Mouse (Mus musculus) left cerebral cortex, adult 2 months (tissue): ENCODE results near the gene 1700030J22Rik. TPM values are rescaled to one million over a fixed set of nuclear protein-coding genes. Genes with fewer than 3 reads are reported as not detected.

Experiments
- DNase-seq, 2 experiments: peaks; one replicate each; pipeline ENCODE4 v3.0.0; 2021 to 2022; ENCODE audit warnings: low spot score in 2 of 2, mixed read lengths in 1 of 2; ENCODE audit errors: extremely low spot score in 1 of 2
- H3K27ac ChIP-seq: fragments of 200-600 bp; 2 replicates; pipeline ENCODE4 v1.8.1; 2022
- H3K4me3 ChIP-seq: fragments of 200-600 bp; 2 replicates; pipeline ENCODE4 v1.8.1; 2022
- CTCF ChIP-seq: fragments of 200-600 bp; IDR thresholded peaks from 2 replicates; pipeline ENCODE4 v1.8.1; 2022; ENCODE audit warnings: antibody characterized with exemption, mild to moderate bottlenecking, moderate library complexity
- intact Hi-C: fragments of 180-260 bp; cut with DNase I; formaldehyde crosslinking; loops from one replicate; pipeline ENCODE4 v1.15.1; 2025
- total RNA-seq, 2 experiments: library from RNA; stranded (reverse); gene quantifications; 2 replicates each; pipeline ENCODE4 v1.2.3; 2021

1700030J22Rik gene
- total RNA-seq, 2 experiments from 2014 or later: 11.5 to 14.3 TPM

DNA sequence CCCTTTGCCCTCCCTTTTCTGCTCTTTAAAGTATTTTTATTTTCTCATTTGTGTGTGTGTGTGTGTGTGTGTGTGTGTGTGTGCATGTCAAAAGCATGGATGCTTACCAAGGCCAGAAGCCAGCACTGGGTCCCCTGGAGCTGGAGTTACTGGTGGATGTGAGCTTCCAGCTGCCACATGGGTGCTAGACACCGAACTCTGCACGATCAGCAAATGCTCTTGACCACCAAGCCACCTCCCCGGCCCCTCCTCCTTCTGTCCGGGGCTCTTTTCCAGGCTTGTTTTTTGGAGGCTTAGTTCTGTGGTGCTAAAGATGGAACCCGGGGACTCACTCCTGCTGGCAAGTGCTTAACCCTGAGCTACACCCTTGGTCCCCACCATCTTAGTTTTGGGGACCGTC lies 31.9 kb downstream of the 1700030J22Rik start:
- Histone ChIP-seq H3K4me3 (peak overlapping the region; percentile 44), H3K27ac (peak overlapping the region; percentile 80; the same call in 1 of the 2 replicates)
- no peak for DNase-seq
- intact Hi-C loops: no loop called here
- no peak for TF ChIP-seq CTCF

DNA sequence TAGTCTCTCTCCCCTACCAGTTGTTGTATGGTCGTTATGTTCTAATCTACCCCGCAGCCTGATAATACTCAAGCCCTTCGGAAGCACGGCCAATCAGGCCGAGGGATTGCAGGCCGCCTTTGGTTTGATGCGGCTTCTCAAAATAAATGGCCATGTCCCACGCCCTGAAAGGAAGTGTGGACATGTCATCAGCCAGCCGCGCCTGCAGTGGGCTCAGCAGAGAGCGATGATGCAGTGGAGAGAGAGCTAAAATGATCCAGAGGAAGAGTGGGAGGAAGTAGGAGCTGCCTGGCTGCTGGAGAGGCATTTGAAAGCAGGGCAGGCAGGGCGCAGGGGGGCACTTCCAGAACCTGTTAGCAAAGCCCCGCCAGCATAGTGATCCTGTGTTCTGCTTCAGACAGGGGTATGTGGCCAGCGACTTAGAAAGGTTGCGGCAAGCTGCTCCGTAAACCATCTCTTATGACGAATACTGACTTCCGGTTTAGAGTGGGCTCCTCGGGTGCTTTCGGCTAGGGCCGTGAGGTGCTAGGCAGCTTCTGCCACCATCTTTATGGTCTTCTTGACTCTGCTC lies 32.4 kb downstream of the 1700030J22Rik start:
- peak overlapping the region; percentile 80 for H3K27ac ChIP-seq
- peak; percentile 55 to 60 for DNase-seq
- no peak for TF ChIP-seq CTCF
- intact Hi-C loops: no loop called here
- peak overlapping the region; percentile 44 for H3K4me3 ChIP-seq

- TF ChIP-seq CTCF: no peak
- peak overlapping the region; percentile 80 for H3K27ac ChIP-seq
- no peak for DNase-seq
- peak overlapping the region; percentile 94 for H3K4me3 ChIP-seq
- intact Hi-C loops: no loop called here
Observed at GRCm38 (mm10) chr8:116945169-116945910, 33.4 kb downstream of the 1700030J22Rik start.

- Histone ChIP-seq H3K27ac (peak overlapping the region; percentile 92), H3K4me3 (peak overlapping the region; percentile 94)
- intact Hi-C loops: loop anchor here (1.0 to 5.0 kb wide), 2 partner anchors 23 to 533 kb away; partner anchors contain the start of genes Cenpn and Cmc2
- no peak for TF ChIP-seq CTCF
- no peak for DNase-seq
Observed at GRCm38 (mm10) chr8:116944385-116944696, 34.4 kb downstream of the 1700030J22Rik start.

DNA sequence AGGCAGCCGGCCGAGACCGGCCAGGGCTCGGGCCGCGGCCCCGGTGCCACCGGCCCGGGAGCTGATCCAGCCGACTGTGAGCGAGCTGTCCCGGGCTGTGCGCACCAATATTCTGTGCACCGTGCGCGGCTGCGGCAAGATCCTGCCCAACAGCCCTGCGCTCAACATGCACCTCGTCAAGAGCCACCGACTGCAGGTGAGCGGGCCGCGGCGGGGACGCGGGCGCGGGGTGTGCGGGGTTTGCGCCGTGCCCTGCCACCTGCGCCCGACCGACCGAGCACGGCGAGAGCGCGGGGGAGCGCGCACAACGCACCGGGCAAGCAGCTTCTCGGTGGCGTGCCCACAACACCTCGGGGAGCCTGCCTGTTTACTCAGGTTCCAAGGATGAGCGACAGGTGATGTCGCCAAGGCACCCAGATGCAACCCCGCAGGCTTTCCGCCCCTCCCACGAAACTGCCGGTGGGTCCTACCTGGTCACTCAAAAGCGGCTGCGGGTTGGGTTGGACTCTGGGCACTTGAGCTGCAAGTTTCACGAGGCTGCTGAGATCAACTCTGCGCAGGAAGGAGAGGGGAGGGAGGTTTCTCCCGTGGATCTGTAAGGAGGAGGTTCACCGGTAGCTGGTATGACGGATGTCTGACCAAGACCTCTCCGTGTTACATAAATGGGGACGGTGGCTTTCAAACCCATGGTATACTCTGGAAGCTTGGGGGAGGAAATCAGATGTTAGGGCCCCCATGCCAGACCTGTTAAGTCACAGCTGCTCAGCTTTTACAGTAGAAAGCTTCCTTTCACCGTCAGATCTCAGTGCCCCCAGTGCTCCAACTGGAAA lies 35.0 kb downstream of the 1700030J22Rik start:
- Histone ChIP-seq H3K27ac (peak overlapping the region; percentile 92), H3K4me3 (peak overlapping the region; percentile 94)
- TF ChIP-seq CTCF: no peak
- intact Hi-C loops: loop anchor here (1.0 to 5.0 kb wide), 3 partner anchors 22 to 534 kb away; partner anchors contain the start of genes Cenpn and Cmc2
- peak; percentile 39 to 53 for DNase-seq

GRCm38 (mm10) chr8:116943161-116943554 lies 35.6 kb downstream of the 1700030J22Rik start, which contains the start of gene Atmin:
Gene Atmin, plus strand, starts transcription at chr8:116943393.
- peak; percentile 80 for TF ChIP-seq CTCF
- Histone ChIP-seq H3K4me3 (peak within 1 kb of the TSS; percentile 94), H3K27ac (peak within 1 kb of the TSS; percentile 92)
- peak; percentile 84 to 86 for DNase-seq
- intact Hi-C loops: loop anchor here (1.0 to 5.0 kb wide), 2 partner anchors 36 to 534 kb away; no protein-coding TSS in a partner anchor

GRCm38 (mm10) chr8:116942284-116943058 lies 36.3 kb downstream of the 1700030J22Rik start:
- no peak overlapping the region for H3K27ac ChIP-seq
- no peak for DNase-seq
- no peak for TF ChIP-seq CTCF
- intact Hi-C loops: loop anchor here (1.0 to 5.0 kb wide), 2 partner anchors 37 to 535 kb away; no protein-coding TSS in a partner anchor
- H3K4me3 ChIP-seq: no peak overlapping the region; the same call in 1 of the 2 replicates

DNA sequence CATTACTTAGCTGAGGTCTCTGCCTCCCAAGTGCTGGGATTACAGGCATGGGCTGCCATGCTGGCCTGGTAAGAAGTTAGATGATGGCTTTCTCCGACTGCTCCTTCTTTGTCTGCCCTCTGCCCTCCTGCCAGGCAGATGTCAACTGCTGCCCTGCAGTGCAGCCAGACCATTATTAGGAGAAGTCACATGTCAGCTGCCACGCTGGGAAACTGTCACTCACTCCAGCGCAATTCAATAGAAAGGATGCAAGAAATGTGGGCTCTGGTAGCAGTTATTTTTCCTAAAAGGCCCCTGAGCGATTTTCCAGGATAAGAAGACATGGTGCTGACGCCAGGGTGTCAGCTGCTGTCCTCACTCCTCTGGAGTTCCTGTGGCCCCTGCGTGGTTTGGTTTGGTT lies 43.3 kb downstream of the 1700030J22Rik start:
- no peak overlapping the region for H3K4me3 ChIP-seq
- H3K27ac ChIP-seq: no peak overlapping the region
- no peak for TF ChIP-seq CTCF
- DNase-seq: no peak
- intact Hi-C loops: no loop called here

DNA sequence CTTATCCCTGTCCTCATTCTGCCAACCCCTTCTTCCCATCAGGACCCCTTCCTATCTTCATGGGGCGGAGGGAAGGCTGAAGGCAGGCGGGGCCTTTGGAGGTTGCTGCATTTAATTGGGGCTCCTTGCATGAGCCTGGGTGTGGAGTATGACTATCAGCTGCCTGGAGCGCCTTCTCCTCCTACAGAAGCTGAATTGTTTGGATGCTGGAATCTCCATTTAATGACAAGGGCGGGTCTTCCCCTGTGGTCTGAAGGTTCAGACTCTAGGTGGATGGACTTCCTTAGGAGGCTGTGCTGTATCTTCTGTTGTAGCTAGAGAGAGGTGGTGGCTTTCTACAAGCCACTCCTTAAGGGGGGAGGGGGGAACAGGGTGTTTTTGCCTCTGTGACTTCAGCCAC lies 43.8 kb downstream of the 1700030J22Rik start:
- Histone ChIP-seq H3K27ac (no peak overlapping the region), H3K4me3 (no peak overlapping the region)
- no peak for TF ChIP-seq CTCF
- intact Hi-C loops: no loop called here
- DNase-seq: no peak

DNA sequence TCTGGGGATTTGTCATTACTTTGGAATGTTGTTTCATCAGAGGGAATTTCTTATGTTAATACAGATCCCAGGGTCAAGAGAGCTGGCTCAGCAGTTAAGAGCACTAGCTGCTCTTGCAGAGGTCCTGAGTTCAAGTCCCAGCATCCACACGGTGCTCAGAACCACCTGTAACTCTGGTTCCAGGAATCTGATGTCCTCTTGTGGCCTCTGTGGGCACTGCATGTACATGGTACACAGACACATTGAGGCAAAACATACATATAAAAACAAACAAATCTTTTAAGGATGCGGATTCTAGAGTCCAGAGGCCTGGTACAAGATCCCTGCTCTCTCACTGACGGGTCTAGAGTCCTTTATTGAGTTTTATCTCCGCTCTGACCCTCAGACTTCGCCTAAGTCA lies 50.2 kb downstream of the 1700030J22Rik start:
- peak; percentile 14 for TF ChIP-seq CTCF
- DNase-seq: no peak
- intact Hi-C loops: no loop called here
- no peak overlapping the region for H3K4me3 ChIP-seq
- H3K27ac ChIP-seq: no peak overlapping the region

DNA sequence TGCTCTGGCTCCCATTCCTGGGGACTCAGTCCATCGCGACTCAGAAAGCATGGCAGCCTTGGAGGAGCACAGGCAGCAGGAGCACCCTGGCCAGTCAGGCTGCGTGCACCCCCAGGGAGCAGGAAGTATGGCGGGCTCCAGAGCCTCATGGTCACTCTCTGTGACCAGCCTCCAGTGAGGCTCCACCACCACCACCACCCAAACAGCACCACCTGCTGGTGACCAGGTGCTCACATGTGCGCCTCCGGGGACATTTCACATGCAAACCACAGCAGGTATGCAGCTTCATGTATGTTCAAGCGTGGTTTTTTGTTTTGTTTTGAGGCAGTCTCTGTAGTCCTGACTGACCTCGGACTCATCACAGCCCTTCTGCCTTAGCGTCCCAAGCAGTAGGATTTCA lies 50.9 kb downstream of the 1700030J22Rik start:
- no peak overlapping the region for H3K4me3 ChIP-seq
- peak; percentile 45 for TF ChIP-seq CTCF
- no peak for DNase-seq
- intact Hi-C loops: no loop called here
- no peak overlapping the region for H3K27ac ChIP-seq
